12 mouse cellular contexts compared by ENCODE assay signal in the genomic region with DNA sequence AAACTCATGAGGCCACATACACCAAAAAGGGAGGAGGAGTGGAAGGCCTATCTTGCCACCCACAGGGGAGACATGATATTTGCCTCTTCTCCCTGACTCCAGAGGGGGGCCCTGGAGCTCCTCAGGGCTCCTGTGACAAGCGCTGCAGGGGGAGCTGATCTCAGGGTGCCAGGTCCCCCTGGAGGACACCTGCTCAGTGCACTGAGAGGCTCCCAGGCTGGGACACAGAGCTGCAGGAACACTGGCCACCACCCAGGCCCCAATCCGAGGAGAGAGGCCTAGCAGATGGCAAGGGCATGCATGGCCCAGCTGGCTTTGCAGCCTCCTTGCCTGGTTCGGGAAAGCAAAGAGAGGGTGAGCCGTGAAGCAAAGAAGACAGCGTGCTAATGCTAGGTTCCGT. TPM values are rescaled to one million over a fixed set of nuclear protein-coding genes. Genes with fewer than 3 reads are reported as not detected.
A peak's percentile ranks its signal among the peaks of the same experiment; 100 is the strongest.
DNase-seq lines count a peak whose midpoint lies in the region; ATAC-seq and TF ChIP-seq lines count a peak whose summit lies in the region.
"Had no signal": no experiment of that assay in that cellular context is flagged by ENCODE, and none has a peak within 500 bp of the region (broad histone marks: within the 10 kb centered on the region; RNA-seq: fewer than 3 reads in every experiment).

No protein-coding gene starts in this region.

- peak; percentile 28; the same call in 1 of the 2 replicates for TF ChIP-seq CTCF in layer of hippocampus, adult 2 months (conservative IDR thresholded peaks at IDR 0.05)

- H3K9me3 ChIP-seq in forebrain, embryonic 10.5 days: no peaks in the 10 kb centered on the region
- H3K9me3 ChIP-seq in forebrain, embryonic 16.5 days (ENCODE audit: control insufficient read depth, low read length): no peaks in the 10 kb centered on the region
- H3K9me3 ChIP-seq in liver, embryonic 15.5 days (replicated peaks): no peaks in the 10 kb centered on the region
- H3K9me3 ChIP-seq: forebrain, embryonic 12.5 days; lung, embryonic 15.5 days; midbrain, embryonic 12.5 days had no signal

- no peak overlapping the region for H3K4me3 ChIP-seq in forebrain, embryonic 10.5 days
- H3K4me3 ChIP-seq in forebrain, embryonic 16.5 days (replicated peaks; ENCODE audit: low read length): no peak overlapping the region
- no peak overlapping the region for H3K4me3 ChIP-seq in layer of hippocampus, adult 2 months
- no peak overlapping the region for H3K4me3 ChIP-seq in liver, embryonic 15.5 days (replicated peaks)
- H3K4me3 ChIP-seq: forebrain, embryonic 12.5 days; lung, embryonic 15.5 days; midbrain, embryonic 12.5 days had no signal

- H3K4me2 ChIP-seq in forebrain, embryonic 16.5 days (ENCODE audit: low read length): no peak overlapping the region
- no peak overlapping the region for H3K4me2 ChIP-seq in liver, embryonic 15.5 days
- H3K4me2 ChIP-seq: forebrain, embryonic 12.5 days; lung, embryonic 15.5 days; midbrain, embryonic 12.5 days had no signal

- H3K36me3 ChIP-seq in forebrain, embryonic 10.5 days (replicated peaks): no peaks in the 10 kb centered on the region
- H3K36me3 ChIP-seq in forebrain, embryonic 16.5 days (ENCODE audit: control insufficient read depth, insufficient read depth): no peaks in the 10 kb centered on the region
- H3K36me3 ChIP-seq in liver, embryonic 15.5 days (replicated peaks): peaks cover 85% of the 10 kb centered on the region
- H3K36me3 ChIP-seq: forebrain, embryonic 12.5 days; lung, embryonic 15.5 days; midbrain, embryonic 12.5 days had no signal

- DNase-seq in forebrain, embryonic 10.5 days (ENCODE audit: extremely low spot score, low spot score): no peak
- no peak for DNase-seq in layer of hippocampus, adult 2 months (ENCODE audit: low spot score in 2 of 2)
- no peak for DNase-seq in layer of hippocampus, postnatal 25 days (ENCODE audit: extremely low spot score in 1 of 2, low spot score in 1 of 2)
- peak; percentile 84 to 85 for DNase-seq in cerebellum, postnatal 36 days
- no peak for DNase-seq in lung, postnatal 25 days (ENCODE audit: low spot score)
- no peak for DNase-seq in spleen, postnatal 10 days (ENCODE audit: low spot score in 2 of 2)
- DNase-seq: thymus, postnatal 36 days had no signal

- ATAC-seq in forebrain, embryonic 16.5 days: no peak
- peak; percentile 30; the same call in 1 of the 2 replicates for ATAC-seq in liver, embryonic 15.5 days (ENCODE audit: insufficient read depth)

- H3K4me1 ChIP-seq in forebrain, embryonic 10.5 days: peaks cover 8% of the 10 kb centered on the region
- H3K4me1 ChIP-seq in forebrain, embryonic 16.5 days (replicated peaks; ENCODE audit: control insufficient read depth, insufficient read depth, low read length): no peaks in the 10 kb centered on the region
- peaks cover 92% of the 10 kb centered on the region for H3K4me1 ChIP-seq in liver, embryonic 15.5 days (replicated peaks)
- H3K4me1 ChIP-seq: forebrain, embryonic 12.5 days; lung, embryonic 15.5 days; midbrain, embryonic 12.5 days had no signal

- WGBS in forebrain, embryonic 10.5 days: 63% methylated on average over 6 of the region's 6 CpGs
- 68% methylated on average over 6 of the region's 6 CpGs for WGBS in forebrain, embryonic 16.5 days
- 67% methylated on average over 6 of the region's 6 CpGs for WGBS in liver, embryonic 15.5 days (ENCODE audit: insufficient replicate concordance)

- 0 out of 2 replicates have a peak overlapping the region, but pooled peaks have one; percentile 7 for H3K27ac ChIP-seq in forebrain, embryonic 10.5 days
- no peak overlapping the region for H3K27ac ChIP-seq in forebrain, embryonic 16.5 days (ENCODE audit: low read length)
- peak overlapping the region; percentile 48; the same call in 1 of the 2 replicates for H3K27ac ChIP-seq in layer of hippocampus, adult 2 months
- H3K27ac ChIP-seq in liver, embryonic 15.5 days (replicated peaks): peak overlapping the region; percentile 7; the same call in 1 of the 2 replicates
- H3K27ac ChIP-seq: forebrain, embryonic 12.5 days; lung, embryonic 15.5 days; midbrain, embryonic 12.5 days had no signal

- no peaks in the 10 kb centered on the region for H3K27me3 ChIP-seq in forebrain, embryonic 10.5 days (ENCODE audit: poor library complexity, severe bottlenecking)
- H3K27me3 ChIP-seq in forebrain, embryonic 16.5 days (replicated peaks; ENCODE audit: control insufficient read depth, insufficient read depth, low read length): no peaks in the 10 kb centered on the region
- no peaks in the 10 kb centered on the region for H3K27me3 ChIP-seq in liver, embryonic 15.5 days
- H3K27me3 ChIP-seq: lung, embryonic 15.5 days; midbrain, embryonic 12.5 days had no signal

- no peak overlapping the region for H3K9ac ChIP-seq in forebrain, embryonic 16.5 days (replicated peaks; ENCODE audit: low read depth, low read length)
- H3K9ac ChIP-seq in liver, embryonic 15.5 days: peak overlapping the region; percentile 1; the same call in 1 of the 2 replicates
- H3K9ac ChIP-seq: forebrain, embryonic 12.5 days; lung, embryonic 15.5 days; midbrain, embryonic 12.5 days had no signal

RNA-seq across cellular contexts. Expression of a gene that starts 25.9 kb away (rescaled TPM):
- 3.5 and 5.4 TPM in 2 replicates for polyA plus RNA-seq in forebrain, embryonic 10.5 days (2016; fragmentation: Nextera tagmentation; extraction: Ambion mirVana)
- polyA plus RNA-seq in forebrain, embryonic 16.5 days (2015; fragmentation: Nextera tagmentation; extraction: Ambion mirVana): 1.4 and 1.9 TPM in 2 replicates
- total RNA-seq in layer of hippocampus, adult 2 months (2021): 100 to 1,000 TPM; 134 TPM
- 100 to 1,000 TPM; 119 to 124 TPM for total RNA-seq in layer of hippocampus, postnatal 25 days (2021)
- 58.9 and 69.2 TPM in 2 replicates for polyA plus RNA-seq in liver, embryonic 15.5 days (2015; fragmentation: Nextera tagmentation; extraction: Ambion mirVana)

Comparison
In these comparisons a context has a peak if more than half of its experiments do, and no peak if none do; other contexts are left out.
1. DNase-seq: peak in cerebellum, postnatal 36 days (2 of 2); none in forebrain, embryonic 10.5 days (single experiment), layer of hippocampus, adult 2 months (0 of 2), layer of hippocampus, postnatal 25 days (0 of 2), lung, postnatal 25 days (single experiment) and spleen, postnatal 10 days (0 of 2).